Mouse (Mus musculus): Measurements from ENCODE around the gene Lat2. TPM values are rescaled to one million over a fixed set of nuclear protein-coding genes. Genes with fewer than 3 reads are reported as not detected.

Gene Lat2
- total RNA-seq, 1 experiment: 3.6 TPM

DNA sequence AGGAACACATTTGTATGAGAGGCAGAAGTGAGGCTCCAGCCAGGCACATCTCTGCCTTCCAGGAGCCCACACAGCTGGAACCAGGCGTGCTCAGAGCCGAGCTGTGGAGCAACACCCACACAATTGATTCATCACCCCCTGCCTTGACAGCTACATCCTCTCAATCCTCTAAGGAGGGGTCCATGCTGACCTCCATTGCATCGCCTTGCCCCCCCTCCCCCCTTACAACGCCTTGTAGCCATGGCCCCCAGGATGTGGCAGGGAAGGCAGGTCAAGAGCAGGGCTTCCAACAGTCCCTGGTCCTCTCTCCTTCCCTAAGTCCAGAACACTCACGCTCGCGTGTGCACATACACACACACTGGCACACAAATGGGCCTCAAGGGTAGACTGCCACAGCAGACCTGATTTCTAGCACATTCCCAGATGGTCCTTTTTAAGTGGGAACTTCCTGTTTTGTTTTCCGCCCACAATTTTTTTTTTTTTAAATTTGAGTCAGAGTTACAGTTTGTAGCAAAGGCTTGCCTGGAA is 45.8 kb downstream of the Lat2 start:
- Histone ChIP-seq H3K9me3 (ENCODE audit: control insufficient read depth, insufficient read depth, low read depth, low read length) (no peaks in the 10 kb centered on the region), H3K4me3 (ENCODE audit: insufficient read depth in 1 of 2, low read depth in 1 of 2, low read length in 2 of 2, poor library complexity in 1 of 2, severe bottlenecking in 1 of 2) (no peak overlapping the region), H3K27ac (ENCODE audit: insufficient read depth, low read depth, low read length, poor library complexity, severe bottlenecking) (peak overlapping the region; percentile 54; the same call in 1 of the 2 replicates), H3K4me1 (ENCODE audit: control insufficient read depth in 2 of 2, insufficient read depth in 2 of 2, low read length in 2 of 2, poor library complexity in 1 of 2) (peaks cover 3 to 27% of the 10 kb centered on the region in 2 experiments; a peak in 3 of 4 replicates), H3K36me3 (ENCODE audit: control insufficient read depth, insufficient read depth, low read length, poor library complexity, severe bottlenecking) (no peaks in the 10 kb centered on the region), H3K9ac (ENCODE audit: insufficient read depth, low read depth, low read length, poor library complexity, severe bottlenecking) (no peak overlapping the region; the same call in 1 of the 2 replicates)
- no peak for DNase-seq (ENCODE audit: low read depth, low spot score)
- in situ Hi-C loops (cut with MboI; ENCODE audit: low sequenced_read_pairs in 2 of 2, unreplicated experiment in 2 of 2): no loop called here
- TF ChIP-seq MAFK (IDR thresholded peaks at IDR 0.05; ENCODE audit: insufficient read depth, low read depth, low read length) (no peak), CHD2 (IDR thresholded peaks at IDR 0.05; ENCODE audit: low read depth, low read length) (no peak), HCFC1 (IDR thresholded peaks at IDR 0.05; ENCODE audit: borderline replicate concordance, insufficient read depth, low read length) (no peak), ZNF384 (IDR thresholded peaks at IDR 0.05; ENCODE audit: low read depth, low read length) (no peak), ZC3H11A (IDR thresholded peaks at IDR 0.05; ENCODE audit: borderline replicate concordance, low read depth, low read length) (no peak)

DNA sequence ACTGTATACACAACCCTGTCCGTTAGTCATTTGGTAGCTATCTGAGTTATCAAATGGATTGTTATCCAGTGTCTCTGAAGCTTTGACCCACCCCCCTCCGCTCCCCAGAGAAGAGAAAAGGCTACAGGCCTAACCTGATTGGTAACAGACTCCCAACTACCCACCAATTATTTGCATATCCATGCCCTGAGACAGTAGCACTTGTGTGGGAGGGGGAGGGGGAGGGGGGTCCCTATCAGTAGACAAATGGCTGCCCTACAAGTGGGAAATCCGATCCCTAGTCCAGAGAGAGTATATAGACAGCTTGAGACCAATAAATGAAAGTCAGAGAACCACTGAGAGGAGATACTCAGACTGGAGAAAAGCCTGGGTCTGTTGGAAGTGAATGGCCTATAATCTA is 46.8 kb downstream of the Lat2 start:
- DNase-seq (ENCODE audit: low read depth, low spot score): no peak
- no peaks in the 10 kb centered on the region for H3K9me3 ChIP-seq (ENCODE audit: control insufficient read depth, insufficient read depth, low read depth, low read length)
- peak overlapping the region; percentile 54; the same call in 1 of the 2 replicates for H3K27ac ChIP-seq (ENCODE audit: insufficient read depth, low read depth, low read length, poor library complexity, severe bottlenecking)
- TF ChIP-seq CHD2 (IDR thresholded peaks at IDR 0.05; ENCODE audit: low read depth, low read length) (no peak), HCFC1 (IDR thresholded peaks at IDR 0.05; ENCODE audit: borderline replicate concordance, insufficient read depth, low read length) (no peak)
- H3K4me1 ChIP-seq (ENCODE audit: control insufficient read depth in 2 of 2, insufficient read depth in 2 of 2, low read length in 2 of 2, poor library complexity in 1 of 2): peaks cover 3 to 27% of the 10 kb centered on the region in 2 experiments; a peak in 3 of 4 replicates
- H3K36me3 ChIP-seq (ENCODE audit: control insufficient read depth, insufficient read depth, low read length, poor library complexity, severe bottlenecking): no peaks in the 10 kb centered on the region
- H3K9ac ChIP-seq (ENCODE audit: insufficient read depth, low read depth, low read length, poor library complexity, severe bottlenecking): no peak overlapping the region; the same call in 1 of the 2 replicates
- no peak overlapping the region for H3K4me3 ChIP-seq (ENCODE audit: insufficient read depth in 1 of 2, low read depth in 1 of 2, low read length in 2 of 2, poor library complexity in 1 of 2, severe bottlenecking in 1 of 2)
- in situ Hi-C loops (cut with MboI; ENCODE audit: low sequenced_read_pairs in 2 of 2, unreplicated experiment in 2 of 2): no loop called here

DNA sequence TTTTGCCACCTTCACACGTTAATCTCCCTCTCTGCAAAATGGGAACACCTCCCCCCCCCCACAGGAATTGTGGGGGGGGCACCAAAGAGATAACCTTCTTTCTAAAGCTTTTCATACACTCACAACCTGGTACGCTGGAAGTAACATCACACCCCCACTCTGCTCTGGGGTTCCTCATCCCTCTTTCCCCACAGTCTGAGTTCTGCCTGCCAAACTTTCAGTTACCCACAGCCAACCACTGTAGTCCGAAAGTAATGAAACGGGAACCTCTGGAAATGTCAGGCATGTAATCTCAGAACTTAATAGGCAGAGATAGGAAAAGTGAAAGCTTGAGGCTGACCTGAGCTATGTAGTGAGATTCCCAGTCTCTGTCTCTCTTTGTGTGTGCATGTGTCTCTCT is 47.4 kb downstream of the Lat2 start:
- peaks cover 3 to 23% of the 10 kb centered on the region in 2 experiments; a peak in 3 of 4 replicates for H3K4me1 ChIP-seq (ENCODE audit: control insufficient read depth in 2 of 2, insufficient read depth in 2 of 2, low read length in 2 of 2, poor library complexity in 1 of 2)
- no peak overlapping the region for H3K9ac ChIP-seq (ENCODE audit: insufficient read depth, low read depth, low read length, poor library complexity, severe bottlenecking)
- no peaks in the 10 kb centered on the region for H3K9me3 ChIP-seq (ENCODE audit: control insufficient read depth, insufficient read depth, low read depth, low read length)
- DNase-seq (ENCODE audit: low read depth, low spot score): no peak
- no peaks in the 10 kb centered on the region for H3K36me3 ChIP-seq (ENCODE audit: control insufficient read depth, insufficient read depth, low read length, poor library complexity, severe bottlenecking)
- in situ Hi-C loops (cut with MboI; ENCODE audit: low sequenced_read_pairs in 2 of 2, unreplicated experiment in 2 of 2): no loop called here
- no peak overlapping the region; the same call in 1 of the 2 replicates for H3K27ac ChIP-seq (ENCODE audit: insufficient read depth, low read depth, low read length, poor library complexity, severe bottlenecking)
- TF ChIP-seq HCFC1 (IDR thresholded peaks at IDR 0.05; ENCODE audit: borderline replicate concordance, insufficient read depth, low read length): no peak
- no peak for TF ChIP-seq ZC3H11A (IDR thresholded peaks at IDR 0.05; ENCODE audit: borderline replicate concordance, low read depth, low read length)
- TF ChIP-seq ZNF384 (IDR thresholded peaks at IDR 0.05; ENCODE audit: low read depth, low read length): no peak
- no peak for TF ChIP-seq MAFK (IDR thresholded peaks at IDR 0.05; ENCODE audit: insufficient read depth, low read depth, low read length)
- TF ChIP-seq CHD2 (IDR thresholded peaks at IDR 0.05; ENCODE audit: low read depth, low read length): no peak
- H3K4me3 ChIP-seq (ENCODE audit: insufficient read depth in 1 of 2, low read depth in 1 of 2, low read length in 2 of 2, poor library complexity in 1 of 2, severe bottlenecking in 1 of 2): no peak overlapping the region

DNA sequence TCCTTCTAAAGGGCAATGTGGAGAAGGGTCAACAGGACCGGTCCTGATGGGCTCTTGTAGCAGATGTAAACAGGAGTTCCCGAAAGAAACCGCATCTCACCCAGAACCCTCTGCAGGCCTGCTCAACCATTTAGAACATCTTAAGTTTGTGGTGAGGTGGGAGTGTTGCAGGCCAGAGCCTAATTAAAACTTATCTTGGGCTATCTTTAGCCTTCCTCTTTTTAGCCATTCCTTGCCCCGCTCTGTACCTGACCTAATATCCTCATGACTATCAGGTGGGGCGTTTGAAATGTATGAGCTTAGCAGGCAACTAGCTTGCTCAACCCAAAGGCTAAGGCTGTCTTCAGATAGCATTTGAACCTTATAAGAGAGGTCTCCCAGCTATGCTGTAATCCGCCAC is 49.1 kb downstream of the Lat2 start:
- no peak for TF ChIP-seq HCFC1 (IDR thresholded peaks at IDR 0.05; ENCODE audit: borderline replicate concordance, insufficient read depth, low read length)
- peaks cover 4 to 20% of the 10 kb centered on the region in 2 experiments; a peak in 3 of 4 replicates for H3K4me1 ChIP-seq (ENCODE audit: control insufficient read depth in 2 of 2, insufficient read depth in 2 of 2, low read length in 2 of 2, poor library complexity in 1 of 2)
- H3K4me3 ChIP-seq (ENCODE audit: insufficient read depth in 1 of 2, low read depth in 1 of 2, low read length in 2 of 2, poor library complexity in 1 of 2, severe bottlenecking in 1 of 2): no peak overlapping the region
- no peaks in the 10 kb centered on the region for H3K36me3 ChIP-seq (ENCODE audit: control insufficient read depth, insufficient read depth, low read length, poor library complexity, severe bottlenecking)
- no peak overlapping the region for H3K9ac ChIP-seq (ENCODE audit: insufficient read depth, low read depth, low read length, poor library complexity, severe bottlenecking)
- H3K9me3 ChIP-seq (ENCODE audit: control insufficient read depth, insufficient read depth, low read depth, low read length): no peaks in the 10 kb centered on the region
- H3K27ac ChIP-seq (ENCODE audit: insufficient read depth, low read depth, low read length, poor library complexity, severe bottlenecking): no peak overlapping the region
- no peak for DNase-seq (ENCODE audit: low read depth, low spot score)
- in situ Hi-C loops (cut with MboI; ENCODE audit: low sequenced_read_pairs in 2 of 2, unreplicated experiment in 2 of 2): no loop called here

DNA sequence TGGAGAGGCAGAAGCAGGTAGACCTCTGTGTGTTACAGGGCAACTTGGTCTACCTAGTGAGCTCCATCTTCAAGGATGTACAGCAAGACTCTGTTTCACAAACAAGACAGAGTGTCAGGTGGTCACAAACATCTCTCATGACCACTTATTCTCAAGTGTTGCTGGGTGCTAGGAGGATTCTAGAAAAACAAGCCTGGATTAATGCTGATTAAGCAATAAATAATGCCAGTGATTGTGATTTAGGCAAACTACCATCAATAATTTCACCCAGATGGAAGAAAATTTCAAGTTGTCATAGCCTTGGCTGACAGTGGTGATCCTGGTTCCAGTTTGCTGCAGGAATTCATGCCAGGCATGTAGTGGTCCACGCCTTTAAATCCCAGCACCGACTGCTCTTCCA is 50.6 kb downstream of the Lat2 start:
- H3K4me1 ChIP-seq (ENCODE audit: control insufficient read depth in 2 of 2, insufficient read depth in 2 of 2, low read length in 2 of 2, poor library complexity in 1 of 2): peaks cover 8 to 18% of the 10 kb centered on the region in 2 experiments; a peak in 3 of 4 replicates
- no peak overlapping the region for H3K4me3 ChIP-seq (ENCODE audit: insufficient read depth in 1 of 2, low read depth in 1 of 2, low read length in 2 of 2, poor library complexity in 1 of 2, severe bottlenecking in 1 of 2)
- H3K9me3 ChIP-seq (ENCODE audit: control insufficient read depth, insufficient read depth, low read depth, low read length): no peaks in the 10 kb centered on the region
- H3K36me3 ChIP-seq (ENCODE audit: control insufficient read depth, insufficient read depth, low read length, poor library complexity, severe bottlenecking): no peaks in the 10 kb centered on the region
- TF ChIP-seq MAFK (IDR thresholded peaks at IDR 0.05; ENCODE audit: insufficient read depth, low read depth, low read length) (peak; percentile 83), ZNF384 (IDR thresholded peaks at IDR 0.05; ENCODE audit: low read depth, low read length) (no peak)
- no peak for DNase-seq (ENCODE audit: low read depth, low spot score)
- H3K27ac ChIP-seq (ENCODE audit: insufficient read depth, low read depth, low read length, poor library complexity, severe bottlenecking): no peak overlapping the region
- H3K9ac ChIP-seq (ENCODE audit: insufficient read depth, low read depth, low read length, poor library complexity, severe bottlenecking): no peak overlapping the region
- in situ Hi-C loops (cut with MboI; ENCODE audit: low sequenced_read_pairs in 2 of 2, unreplicated experiment in 2 of 2): no loop called here

All from ES-E14 (cell line).